Mouse (Mus musculus): Measurements from ENCODE around the gene Bach2. TPM values are rescaled to one million over a fixed set of nuclear protein-coding genes. Genes with fewer than 3 reads are reported as not detected.

The Bach2 gene
- 1.4 TPM for polyA plus RNA-seq (2014; fragmentation: Illumina TruSeq; extraction: RNeasy Lipid Tissue Mini Kit (QIAGEN cat#74804); ENCODE audit: low read depth, low replicate concordance)

DNA sequence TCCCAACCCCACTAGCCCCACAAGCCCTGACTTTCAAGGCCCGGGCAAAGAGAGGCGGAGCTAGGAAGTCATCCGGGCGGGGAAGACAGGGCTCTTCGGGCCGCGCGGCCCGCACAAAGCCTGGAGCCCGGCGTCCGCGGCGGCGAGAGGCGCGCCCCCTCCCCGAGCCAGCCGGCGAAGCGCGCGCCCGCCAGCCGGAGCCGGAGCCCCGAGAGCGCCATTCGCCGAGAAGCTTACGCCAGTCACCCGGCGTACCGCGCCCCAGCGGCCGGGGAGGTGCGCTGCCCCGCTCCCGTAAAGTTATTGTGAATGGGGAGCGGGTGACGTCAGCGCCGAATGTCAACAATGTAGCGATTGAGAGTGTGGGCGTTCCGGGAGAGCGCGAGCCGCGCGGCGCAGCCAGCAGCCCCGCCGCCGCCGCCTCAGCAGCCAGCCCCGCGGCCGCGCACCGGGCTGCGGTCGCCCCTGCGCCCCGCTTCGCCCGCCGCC lies at the start of gene Bach2:
Gene Bach2 (plus strand): TSS at position 439 of the 489 bp plus-strand sequence.

DNA sequence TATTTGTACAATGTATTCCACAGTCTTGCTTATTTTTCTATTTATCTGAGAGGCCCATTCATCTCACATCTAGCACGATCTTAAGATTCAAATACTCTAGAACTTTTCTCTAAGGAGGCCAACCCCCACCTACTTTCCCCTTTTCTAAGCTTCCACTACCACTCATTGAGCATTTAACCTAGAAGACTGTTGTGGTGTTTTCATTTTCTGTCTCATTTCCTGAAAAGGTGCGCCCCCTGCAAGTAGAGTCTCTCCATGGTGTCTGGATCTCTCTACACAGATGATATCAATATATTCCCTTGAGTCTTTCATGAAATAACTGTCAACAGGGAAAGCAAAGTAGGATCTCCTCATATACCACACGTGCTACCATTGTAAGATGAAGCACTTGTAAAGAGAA lies 364.1 kb downstream of the Bach2 start, which contains the start of gene Gja10:
Gene Gja10 (minus strand): TSS at position 101 of the 400 bp plus-strand sequence.

DNA sequence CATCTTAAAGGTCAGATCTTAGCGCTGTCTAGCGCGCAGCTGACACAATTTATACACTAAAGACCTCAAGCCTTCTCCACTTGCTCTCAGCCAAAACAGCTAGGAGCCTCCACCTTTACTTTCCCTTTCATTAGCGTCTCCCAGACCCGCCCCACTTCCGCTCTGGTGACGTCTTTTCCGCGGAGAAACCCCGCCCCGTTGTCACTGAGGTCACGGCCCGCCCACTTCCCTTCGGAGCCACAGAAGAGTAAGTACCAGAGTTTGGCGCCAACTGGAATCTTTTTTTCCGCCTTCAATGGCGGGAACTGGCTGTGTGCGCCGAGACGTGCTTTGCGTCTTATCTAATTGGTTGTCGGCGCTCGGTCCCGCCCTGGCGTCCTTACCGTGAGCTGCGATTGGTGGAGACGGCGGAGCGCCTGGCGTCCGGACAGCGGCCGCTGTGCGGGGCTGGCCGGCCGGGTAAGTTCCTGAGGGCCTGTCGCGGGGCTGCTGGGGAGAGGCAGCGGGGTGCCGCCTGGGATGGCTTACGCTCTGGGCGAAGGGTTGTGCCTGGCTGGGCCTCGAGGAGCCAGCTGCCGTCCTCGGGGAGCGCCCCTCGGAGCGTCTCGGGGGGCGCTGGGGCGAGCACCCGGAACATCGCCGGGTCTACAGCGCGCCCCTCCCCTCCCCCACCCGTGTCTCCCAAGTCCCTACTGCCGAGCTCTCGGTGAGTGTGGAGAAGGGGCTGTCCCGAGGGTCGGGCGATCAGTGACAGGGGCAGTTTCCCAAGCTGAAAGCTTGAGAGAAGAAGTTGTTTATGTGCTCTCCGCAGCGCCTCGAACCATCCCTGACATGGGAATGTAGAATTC lies 376.7 kb downstream of the Bach2 start, which contains the start of gene Casp8ap2:
Gene Casp8ap2 (plus strand): TSS at position 418 of the 848 bp plus-strand sequence.

